Mouse (Mus musculus) limb, embryonic 13.5 days (tissue): Measurements from ENCODE around the gene Slc7a1. TPM values are rescaled to one million over a fixed set of nuclear protein-coding genes. Genes with fewer than 3 reads are reported as not detected.
"Not testable (repeated sequence)": the region's sequence is repeated elsewhere in the genome, so short reads cannot be mapped to it uniquely, and the experiment has no call there.

Experiments
- ATAC-seq: fragments of 200-750 bp; cut with Nextera tagmentation; 2 replicates; pipeline ENCODE4 v1.8.0; 2017; ENCODE audit warnings: low read depth, moderate number of reproducible peaks, moderate TSS enrichment; ENCODE audit not compliant: low FRiP score
- H3K27ac ChIP-seq: fragments of 300-500 bp; sonication (generic); 2 replicates; pipeline ENCODE4 v1.5.1; 2015; ENCODE audit warnings: inconsistent platforms, mild to moderate bottlenecking, moderate library complexity
- H3K27me3 ChIP-seq: fragments of 300-500 bp; sonication (generic); 2 replicates; pipeline ENCODE4 v1.6.1; 2015; ENCODE audit warnings: mild to moderate bottlenecking, inconsistent platforms
- H3K36me3 ChIP-seq: fragments of 300-500 bp; sonication (generic); 2 replicates; pipeline ENCODE4 v1.6.1; 2015; ENCODE audit warnings: inconsistent platforms, mild to moderate bottlenecking, moderate library complexity
- H3K4me1 ChIP-seq: fragments of 300-500 bp; sonication (generic); 2 replicates; pipeline ENCODE4 v1.6.1; 2015; ENCODE audit warnings: inconsistent platforms
- H3K4me2 ChIP-seq: fragments of 300-500 bp; sonication (generic); replicated peaks from 2 replicates; pipeline ENCODE4 v1.6.1; 2015; ENCODE audit warnings: inconsistent platforms, mild to moderate bottlenecking, moderate library complexity
- H3K4me3 ChIP-seq: fragments of 300-500 bp; sonication (generic); 2 replicates; pipeline ENCODE4 v1.5.1; 2015; ENCODE audit warnings: moderate library complexity, mild to moderate bottlenecking, inconsistent platforms
- H3K9ac ChIP-seq: fragments of 300-500 bp; sonication (generic); 2 replicates; pipeline ENCODE4 v1.6.1; 2015; ENCODE audit warnings: mild to moderate bottlenecking, inconsistent platforms
- H3K9me3 ChIP-seq: fragments of 300-500 bp; sonication (generic); 2 replicates; pipeline ENCODE4 v1.6.1; 2016; ENCODE audit warnings: inconsistent platforms
- WGBS: fragments of 180-500 bp; shearing (Covaris S2); methylation state at CpG from one replicate; pipeline ENCODE4 v1.1.7; 2015; 5-methylcytosine and 5-hydroxymethylcytosine counted together
- polyA plus RNA-seq: library from polyadenylated mRNA; unstranded; fragments of >200 nt; fragmentation: Nextera tagmentation; extraction: Ambion mirVana; gene quantifications from 2 replicates; pipeline ENCODE4 v1.2.1, GENCODE M21; 2015

Slc7a1 gene
- polyA plus RNA-seq, 1 experiment from 2014 or later = 14.9 TPM

- H3K27ac ChIP-seq = peak overlapping the region; percentile 65; the same call in 1 of the 2 replicates
- peak; percentile 45 for ATAC-seq
Observed at GRCm38 (mm10) chr5:148342061-148342741, 57.5 kb downstream of the Slc7a1 start.

GRCm38 (mm10) chr5:148339126-148339525, 60.6 kb downstream of the Slc7a1 start:
- Histone ChIP-seq H3K27ac (no peak overlapping the region), H3K4me2 (no peak overlapping the region), H3K27me3 (no peaks in the 10 kb centered on the region), H3K36me3 (peaks cover 22% of the 10 kb centered on the region), H3K9ac (no peak overlapping the region), H3K4me3 (no peak overlapping the region), H3K9me3 (no peaks in the 10 kb centered on the region), H3K4me1 (peaks cover 19% of the 10 kb centered on the region)
- 91% methylated on average over 5 of the region's 5 CpGs for WGBS
- ATAC-seq = no peak

More at GRCm38 (mm10) chr5:148342061-148342741, 57.5 kb downstream of the Slc7a1 start:
- Histone ChIP-seq H3K9me3 (no peaks in the 10 kb centered on the region), H3K4me1 (peaks cover 29% of the 10 kb centered on the region), H3K4me3 (peak overlapping the region; percentile 22), H3K27me3 (no peaks in the 10 kb centered on the region), H3K4me2 (peak overlapping the region; percentile 57), H3K36me3 (peaks cover 5% of the 10 kb centered on the region; the same call in 1 of the 2 replicates), H3K9ac (0 out of 2 replicates have a peak overlapping the region, but pooled peaks have one; percentile 43)
- WGBS = 22% methylated on average over 26 of the region's 26 CpGs

GRCm38 (mm10) chr5:148332622-148332974, 67.1 kb downstream of the Slc7a1 start:
- Histone ChIP-seq H3K4me3 (no peak overlapping the region), H3K27ac (no peak overlapping the region), H3K4me2 (no peak overlapping the region), H3K9me3 (no peaks in the 10 kb centered on the region), H3K9ac (no peak overlapping the region), H3K27me3 (no peaks in the 10 kb centered on the region), H3K36me3 (peaks cover 44% of the 10 kb centered on the region), H3K4me1 (no peaks in the 10 kb centered on the region)
- 40% methylated on average over 8 of the region's 8 CpGs for WGBS
- peak; percentile 62 for ATAC-seq

GRCm38 (mm10) chr5:148331926-148332621, 67.6 kb downstream of the Slc7a1 start:
- Histone ChIP-seq H3K27ac (no peak overlapping the region), H3K9me3 (no peaks in the 10 kb centered on the region), H3K4me2 (no peak overlapping the region), H3K9ac (no peak overlapping the region), H3K36me3 (peaks cover 43% of the 10 kb centered on the region), H3K27me3 (no peaks in the 10 kb centered on the region), H3K4me1 (no peaks in the 10 kb centered on the region), H3K4me3 (no peak overlapping the region)
- no peak for ATAC-seq
- WGBS = 87% methylated on average over 18 of the region's 18 CpGs

- Histone ChIP-seq H3K27ac (no peak overlapping the region), H3K9ac (no peak overlapping the region), H3K4me2 (no peak overlapping the region), H3K4me1 (no peaks in the 10 kb centered on the region), H3K9me3 (no peaks in the 10 kb centered on the region), H3K4me3 (no peak overlapping the region), H3K27me3 (no peaks in the 10 kb centered on the region), H3K36me3 (peaks cover 36% of the 10 kb centered on the region)
- WGBS = 77% methylated on average over 11 of the region's 11 CpGs
- ATAC-seq = no peak
Observed at GRCm38 (mm10) chr5:148331229-148331776, 68.4 kb downstream of the Slc7a1 start.

- Histone ChIP-seq H3K4me1 (no peaks in the 10 kb centered on the region), H3K27ac (no peak overlapping the region), H3K36me3 (peaks cover 22% of the 10 kb centered on the region), H3K4me3 (no peak overlapping the region), H3K27me3 (no peaks in the 10 kb centered on the region), H3K4me2 (no peak overlapping the region), H3K9me3 (no peaks in the 10 kb centered on the region), H3K9ac (no peak overlapping the region)
- no peak for ATAC-seq
- WGBS = 75% methylated on average over 3 of the region's 3 CpGs
Observed at GRCm38 (mm10) chr5:148328982-148329381, 70.7 kb downstream of the Slc7a1 start.

- H3K4me3 ChIP-seq, H3K9me3 ChIP-seq, H3K4me2 ChIP-seq, H3K27me3 ChIP-seq, H3K27ac ChIP-seq, ATAC-seq, H3K4me1 ChIP-seq, H3K36me3 ChIP-seq, H3K9ac ChIP-seq: not testable (repeated sequence)
- WGBS = 97% methylated on average over 9 of the region's 9 CpGs
Observed at GRCm38 (mm10) chr5:148326295-148326694, 73.4 kb downstream of the Slc7a1 start.

- Histone ChIP-seq H3K27me3 (no peaks in the 10 kb centered on the region), H3K9me3 (no peaks in the 10 kb centered on the region), H3K9ac (no peak overlapping the region), H3K4me2 (no peak overlapping the region), H3K27ac (no peak overlapping the region), H3K36me3 (no peaks in the 10 kb centered on the region), H3K4me1 (no peaks in the 10 kb centered on the region), H3K4me3 (no peak overlapping the region)
- 51% methylated on average over 4 of the region's 4 CpGs for WGBS
- no peak for ATAC-seq
Observed at GRCm38 (mm10) chr5:148325317-148325885, 74.3 kb downstream of the Slc7a1 start.

- H3K27ac ChIP-seq = no peak overlapping the region
- H3K9ac ChIP-seq = no peak overlapping the region
- no peaks in the 10 kb centered on the region for H3K27me3 ChIP-seq
- 89% methylated on average over 5 of the region's 5 CpGs for WGBS
- H3K4me3 ChIP-seq = no peak overlapping the region
- no peak for ATAC-seq
- no peaks in the 10 kb centered on the region for H3K9me3 ChIP-seq
- H3K4me2 ChIP-seq = no peak overlapping the region
- no peaks in the 10 kb centered on the region for H3K36me3 ChIP-seq
- no peaks in the 10 kb centered on the region for H3K4me1 ChIP-seq
Observed at GRCm38 (mm10) chr5:148314931-148315330, 84.8 kb downstream of the Slc7a1 start.

- H3K4me3 ChIP-seq = no peak overlapping the region
- no peak overlapping the region for H3K4me2 ChIP-seq
- H3K27ac ChIP-seq = no peak overlapping the region
- H3K27me3 ChIP-seq = no peaks in the 10 kb centered on the region
- WGBS = 54% methylated on average over 2 of the region's 2 CpGs
- H3K36me3 ChIP-seq = no peaks in the 10 kb centered on the region
- no peaks in the 10 kb centered on the region for H3K9me3 ChIP-seq
- H3K9ac ChIP-seq = no peak overlapping the region
- ATAC-seq = no peak
- H3K4me1 ChIP-seq = no peaks in the 10 kb centered on the region
Observed at GRCm38 (mm10) chr5:148312443-148312842, 87.3 kb downstream of the Slc7a1 start.

- 70% methylated on average over 10 of the region's 10 CpGs for WGBS
- ATAC-seq = no peak
- H3K36me3 ChIP-seq = no peaks in the 10 kb centered on the region
- no peak overlapping the region for H3K4me3 ChIP-seq
- no peak overlapping the region for H3K27ac ChIP-seq
- H3K9ac ChIP-seq = no peak overlapping the region
- H3K4me2 ChIP-seq = no peak overlapping the region
- no peaks in the 10 kb centered on the region for H3K9me3 ChIP-seq
- no peaks in the 10 kb centered on the region for H3K4me1 ChIP-seq
- no peaks in the 10 kb centered on the region for H3K27me3 ChIP-seq
Observed at GRCm38 (mm10) chr5:148310790-148311189, 88.9 kb downstream of the Slc7a1 start.

- Histone ChIP-seq H3K4me2 (no peak overlapping the region), H3K36me3 (no peaks in the 10 kb centered on the region), H3K4me1 (no peaks in the 10 kb centered on the region), H3K9ac (no peak overlapping the region), H3K9me3 (no peaks in the 10 kb centered on the region; the same call in 1 of the 2 replicates), H3K27ac (no peak overlapping the region), H3K4me3 (no peak overlapping the region), H3K27me3 (no peaks in the 10 kb centered on the region)
- no peak for ATAC-seq
- 90% methylated on average over 2 of the region's 2 CpGs for WGBS
Observed at GRCm38 (mm10) chr5:148304112-148304511, 95.6 kb downstream of the Slc7a1 start.
